8 mouse cellular contexts compared by ENCODE assay signal in the genomic region with DNA sequence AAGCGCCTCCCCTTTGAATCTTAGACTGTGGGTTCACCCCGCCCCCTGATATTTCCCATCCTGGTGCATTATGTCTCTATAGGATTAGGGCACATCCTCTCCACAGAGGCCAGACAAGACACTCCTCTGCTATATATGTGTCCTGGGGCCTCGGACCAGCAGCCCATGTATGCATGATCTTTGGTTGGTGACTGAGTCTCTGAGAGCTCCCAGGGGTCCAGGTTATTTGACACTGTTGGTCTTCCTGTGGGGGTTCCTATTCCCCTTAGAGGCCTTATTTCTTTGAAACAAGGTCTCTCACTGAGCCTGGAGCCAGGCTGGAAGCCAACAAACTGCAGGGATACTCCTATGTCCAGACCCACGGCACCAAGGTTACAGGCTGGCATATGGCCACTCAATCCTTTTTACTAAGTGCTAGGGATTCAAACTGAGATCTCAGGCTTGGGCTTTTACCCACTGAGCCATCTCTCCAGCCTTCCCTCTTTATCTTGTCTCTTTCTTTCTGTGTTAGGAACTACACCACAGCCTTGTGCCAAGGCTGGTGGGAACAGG.
A peak's percentile ranks its signal among the peaks of the same experiment; 100 is the strongest.
DNase-seq lines count a peak whose midpoint lies in the region; ATAC-seq lines count a peak whose summit lies in the region.
"Had no signal": no experiment of that assay in that cellular context is flagged by ENCODE, and none has a peak within 500 bp of the region (broad histone marks: within the 10 kb centered on the region; RNA-seq: fewer than 3 reads in every experiment).

No protein-coding gene starts in this region.

- no peak overlapping the region for H3K27ac ChIP-seq in heart, embryonic 10.5 days
- no peak overlapping the region for H3K27ac ChIP-seq in kidney, embryonic 14.5 days (ENCODE audit: low read depth, low read length)
- H3K27ac ChIP-seq: limb, embryonic 12.5 days had no signal

- intact Hi-C loops in heart, postnatal 10 days (cut with DNase I): no loop called here

- DNase-seq in heart, embryonic 10.5 days (ENCODE audit: low spot score): peak; percentile 36
- no peak for DNase-seq in heart, postnatal 10 days
- DNase-seq in kidney, postnatal 36 days: peak; percentile 27 to 39
- peak; percentile 24 for DNase-seq in MN1 (ENCODE audit: low spot score)
- DNase-seq in adrenal gland, postnatal 10 days: peak; percentile 70
- DNase-seq in layer of hippocampus, postnatal 36 days: no peak

- peaks cover 19% of the 10 kb centered on the region for H3K4me1 ChIP-seq in heart, embryonic 10.5 days
- peaks cover 16% of the 10 kb centered on the region; the same call in 1 of the 2 replicates for H3K4me1 ChIP-seq in kidney, embryonic 14.5 days (ENCODE audit: control insufficient read depth, insufficient read depth, low read length)

- no peak for ATAC-seq in kidney, embryonic 14.5 days (ENCODE audit: low FRiP score, low TSS enrichment)

- 66% methylated on average over 4 of the region's 4 CpGs for WGBS in heart, embryonic 10.5 days
- 56% methylated on average over 4 of the region's 4 CpGs for WGBS in kidney, embryonic 14.5 days

- H3K36me3 ChIP-seq in heart, embryonic 10.5 days: 0 out of 2 replicates have a peak, but pooled peaks cover 10% of the 10 kb centered on the region
- H3K36me3 ChIP-seq in kidney, embryonic 14.5 days (ENCODE audit: control insufficient read depth, insufficient read depth, low read length): no peaks in the 10 kb centered on the region
- H3K36me3 ChIP-seq: limb, embryonic 12.5 days had no signal

- no peak overlapping the region for H3K4me3 ChIP-seq in heart, embryonic 10.5 days
- H3K4me3 ChIP-seq in kidney, embryonic 14.5 days (ENCODE audit: low read length): no peak overlapping the region
- H3K4me3 ChIP-seq: limb, embryonic 12.5 days had no signal

- no peak overlapping the region for H3K9ac ChIP-seq in kidney, embryonic 14.5 days (ENCODE audit: low read depth, low read length)
- H3K9ac ChIP-seq: limb, embryonic 12.5 days had no signal

- no peak overlapping the region for H3K4me2 ChIP-seq in kidney, embryonic 14.5 days (replicated peaks; ENCODE audit: low read depth, low read length)
- H3K4me2 ChIP-seq: limb, embryonic 12.5 days had no signal

- no peaks in the 10 kb centered on the region for H3K9me3 ChIP-seq in heart, embryonic 10.5 days
- H3K9me3 ChIP-seq in kidney, embryonic 14.5 days (ENCODE audit: control insufficient read depth, low read length): no peaks in the 10 kb centered on the region
- H3K9me3 ChIP-seq: limb, embryonic 12.5 days had no signal

- no peaks in the 10 kb centered on the region for H3K27me3 ChIP-seq in heart, embryonic 10.5 days (ENCODE audit: insufficient read depth, poor library complexity, severe bottlenecking)
- no peaks in the 10 kb centered on the region for H3K27me3 ChIP-seq in kidney, embryonic 14.5 days (ENCODE audit: control insufficient read depth, insufficient read depth, low read length)
- H3K27me3 ChIP-seq: limb, embryonic 12.5 days had no signal

Comparison
In these comparisons a context has a peak if more than half of its experiments do, and no peak if none do; other contexts are left out.
1. DNase-seq: peak in heart, embryonic 10.5 days (single experiment), kidney, postnatal 36 days (2 of 2), MN1 (single experiment) and adrenal gland, postnatal 10 days (single experiment); none in heart, postnatal 10 days (0 of 2) and layer of hippocampus, postnatal 36 days (0 of 2).